13 mouse cellular contexts compared by ENCODE assay signal in genomic region chr14:118051396-118051795, GRCm38 (mm10). TPM values are rescaled to one million over a fixed set of nuclear protein-coding genes. Genes with fewer than 3 reads are reported as not detected.
A peak's percentile ranks its signal among the peaks of the same experiment; 100 is the strongest.
DNase-seq lines count a peak whose midpoint lies in the region; ATAC-seq lines count a peak whose summit lies in the region.
"Had no signal": no experiment of that assay in that cellular context is flagged by ENCODE, and none has a peak within 500 bp of the region (broad histone marks: within the 10 kb centered on the region; RNA-seq: fewer than 3 reads in every experiment).

No protein-coding gene starts in this region.

- peaks cover 4% of the 10 kb centered on the region; the same call in 1 of the 2 replicates for H3K4me1 ChIP-seq in lung, embryonic 16.5 days (replicated peaks; ENCODE audit: control insufficient read depth, insufficient read depth, low read length)
- peaks cover 24% of the 10 kb centered on the region for H3K4me1 ChIP-seq in forebrain, embryonic 13.5 days
- H3K4me1 ChIP-seq in intestine, embryonic 16.5 days (ENCODE audit: control insufficient read depth, insufficient read depth, low read length), result peaks cover 9% of the 10 kb centered on the region
- H3K4me1 ChIP-seq in neural tube, embryonic 15.5 days, result peaks cover 28% of the 10 kb centered on the region
- H3K4me1 ChIP-seq: heart, embryonic 12.5 days had no signal

- WGBS in lung, embryonic 16.5 days, result 64% methylated on average over 11 of the region's 11 CpGs
- 55% methylated on average over 11 of the region's 11 CpGs for WGBS in forebrain, embryonic 13.5 days
- WGBS in intestine, embryonic 16.5 days, result 62% methylated on average over 11 of the region's 11 CpGs
- WGBS in neural tube, embryonic 15.5 days, result 67% methylated on average over 11 of the region's 11 CpGs

- H3K9ac ChIP-seq in lung, embryonic 16.5 days (ENCODE audit: low read length), result no peak overlapping the region
- H3K9ac ChIP-seq in forebrain, embryonic 13.5 days, result 0 out of 2 replicates have a peak overlapping the region, but pooled peaks have one; percentile 12
- no peak overlapping the region for H3K9ac ChIP-seq in intestine, embryonic 16.5 days (ENCODE audit: low read depth, low read length)
- H3K9ac ChIP-seq in neural tube, embryonic 15.5 days (replicated peaks), result no peak overlapping the region
- H3K9ac ChIP-seq: heart, embryonic 12.5 days; hindbrain, embryonic 15.5 days; limb, embryonic 13.5 days; neural tube, embryonic 13.5 days had no signal

- H3K27me3 ChIP-seq in lung, embryonic 16.5 days (ENCODE audit: control insufficient read depth, insufficient read depth, low read depth, low read length), result no peaks in the 10 kb centered on the region
- H3K27me3 ChIP-seq in forebrain, embryonic 13.5 days, result peaks cover 21% of the 10 kb centered on the region
- H3K27me3 ChIP-seq in intestine, embryonic 16.5 days (replicated peaks; ENCODE audit: control insufficient read depth, insufficient read depth, low read length), result no peaks in the 10 kb centered on the region
- H3K27me3 ChIP-seq in neural tube, embryonic 15.5 days (replicated peaks), result peaks cover 27% of the 10 kb centered on the region
- H3K27me3 ChIP-seq: limb, embryonic 13.5 days had no signal

- H3K9me3 ChIP-seq in lung, embryonic 16.5 days (ENCODE audit: control insufficient read depth, low read length), result no peaks in the 10 kb centered on the region
- no peaks in the 10 kb centered on the region for H3K9me3 ChIP-seq in forebrain, embryonic 13.5 days (replicated peaks)
- H3K9me3 ChIP-seq in intestine, embryonic 16.5 days (ENCODE audit: control insufficient read depth, low read length), result no peaks in the 10 kb centered on the region
- no peaks in the 10 kb centered on the region for H3K9me3 ChIP-seq in neural tube, embryonic 15.5 days (replicated peaks)
- H3K9me3 ChIP-seq: heart, embryonic 12.5 days; hindbrain, embryonic 15.5 days; limb, embryonic 13.5 days; neural tube, embryonic 13.5 days had no signal

- no peak overlapping the region for H3K4me2 ChIP-seq in lung, embryonic 16.5 days (ENCODE audit: low read depth, low read length)
- H3K4me2 ChIP-seq in forebrain, embryonic 13.5 days, result peak overlapping the region; percentile 34
- peak overlapping the region; percentile 37 for H3K4me2 ChIP-seq in intestine, embryonic 16.5 days (ENCODE audit: low read depth, low read length)
- H3K4me2 ChIP-seq in neural tube, embryonic 15.5 days, result no peak overlapping the region
- H3K4me2 ChIP-seq: heart, embryonic 12.5 days; hindbrain, embryonic 15.5 days; limb, embryonic 13.5 days had no signal

- no peak overlapping the region for H3K4me3 ChIP-seq in lung, embryonic 16.5 days (ENCODE audit: low read length)
- peak overlapping the region; percentile 12; the same call in 1 of the 2 replicates for H3K4me3 ChIP-seq in forebrain, embryonic 13.5 days
- no peak overlapping the region for H3K4me3 ChIP-seq in intestine, embryonic 16.5 days (ENCODE audit: low read length)
- H3K4me3 ChIP-seq in neural tube, embryonic 15.5 days (replicated peaks), result no peak overlapping the region
- H3K4me3 ChIP-seq: heart, embryonic 12.5 days; hindbrain, embryonic 15.5 days; limb, embryonic 13.5 days; neural tube, embryonic 13.5 days had no signal

- no peaks in the 10 kb centered on the region for H3K36me3 ChIP-seq in lung, embryonic 16.5 days (ENCODE audit: control insufficient read depth, insufficient read depth, low read length)
- H3K36me3 ChIP-seq in forebrain, embryonic 13.5 days (ENCODE audit: poor library complexity, severe bottlenecking), result no peaks in the 10 kb centered on the region
- no peaks in the 10 kb centered on the region for H3K36me3 ChIP-seq in intestine, embryonic 16.5 days (ENCODE audit: control insufficient read depth, insufficient read depth, low read length)
- no peaks in the 10 kb centered on the region for H3K36me3 ChIP-seq in neural tube, embryonic 15.5 days
- H3K36me3 ChIP-seq: heart, embryonic 12.5 days; hindbrain, embryonic 15.5 days; limb, embryonic 13.5 days; neural tube, embryonic 13.5 days had no signal

- H3K27ac ChIP-seq in lung, embryonic 16.5 days (ENCODE audit: low read length), result peak overlapping the region; percentile 61
- H3K27ac ChIP-seq in forebrain, embryonic 13.5 days, result peak overlapping the region; percentile 68
- H3K27ac ChIP-seq in intestine, embryonic 16.5 days (ENCODE audit: low read length), result peak overlapping the region; percentile 50; the same call in 1 of the 2 replicates
- no peak overlapping the region for H3K27ac ChIP-seq in neural tube, embryonic 15.5 days (replicated peaks)
- H3K27ac ChIP-seq: hindbrain, embryonic 15.5 days; limb, embryonic 13.5 days had no signal

- DNase-seq in lung, postnatal 10 days, result no peak
- DNase-seq in embryo, embryonic 9.5 days (ENCODE audit: extremely low spot score), result no peak
- DNase-seq: gastrocnemius, postnatal 36 days had no signal

- peak; percentile 27; the same call in 1 of the 2 replicates for ATAC-seq in lung, embryonic 16.5 days (ENCODE audit: low read depth)
- ATAC-seq in forebrain, embryonic 13.5 days, result peak; percentile 31; the same call in 1 of the 2 replicates
- no peak; the same call in 1 of the 2 replicates for ATAC-seq in intestine, embryonic 16.5 days
- ATAC-seq in neural tube, embryonic 15.5 days (ENCODE audit: low FRiP score), result 0 out of 2 replicates have a peak, but pooled peaks have one; percentile 12
- ATAC-seq in inflammation-experienced regulatory T-cells, adult 6 months, result no peak
- ATAC-seq: activated CD4-positive, CD25-positive, alpha-beta regulatory T cell, adult 4 months had no signal

RNA-seq across cellular contexts. Expression of gene Dct, which starts 0.6 kb away (rescaled TPM):
- 0.70 and 0.79 TPM in 2 replicates for polyA plus RNA-seq in lung, embryonic 16.5 days (2015; fragmentation: Nextera tagmentation; extraction: Ambion mirVana)
- 15.2 and 15.8 TPM in 2 replicates for polyA plus RNA-seq in forebrain, embryonic 13.5 days (2015; fragmentation: Nextera tagmentation; extraction: Ambion mirVana)
- polyA plus RNA-seq in intestine, embryonic 16.5 days (2015; fragmentation: Nextera tagmentation; extraction: Ambion mirVana), result 1.8 TPM in 2 replicates
- polyA plus RNA-seq in neural tube, embryonic 15.5 days (2015; fragmentation: Nextera tagmentation; extraction: Ambion mirVana), result 0.84 and 0.86 TPM in 2 replicates
- polyA plus RNA-seq in inflammation-experienced regulatory T-cells, adult 6 months (2017; shearing (Covaris generic)), result under 1 TPM in 2 of 3 experiments, not detected in 1; 0.28 to 0.38 TPM

Comparison
In these comparisons a context has a peak if more than half of its experiments do, and no peak if none do; other contexts are left out.
1. ATAC-seq: peak in lung, embryonic 16.5 days (single experiment), forebrain, embryonic 13.5 days (single experiment) and neural tube, embryonic 15.5 days (single experiment); none in intestine, embryonic 16.5 days (single experiment) and inflammation-experienced regulatory T-cells, adult 6 months (single experiment).
2. H3K4me2 ChIP-seq: peak in forebrain, embryonic 13.5 days (single experiment) and intestine, embryonic 16.5 days (single experiment); none in lung, embryonic 16.5 days (single experiment) and neural tube, embryonic 15.5 days (single experiment).